Mouse (Mus musculus): Measurements from ENCODE around the gene Gast. TPM values are rescaled to one million over a fixed set of nuclear protein-coding genes. Genes with fewer than 3 reads are reported as not detected.
"Not testable (repeated sequence)": the region's sequence is repeated elsewhere in the genome, so short reads cannot be mapped to it uniquely, and the experiment has no call there.

Gast gene
- polyA plus RNA-seq, 1 experiment from 2014 or later, result not detected

DNA sequence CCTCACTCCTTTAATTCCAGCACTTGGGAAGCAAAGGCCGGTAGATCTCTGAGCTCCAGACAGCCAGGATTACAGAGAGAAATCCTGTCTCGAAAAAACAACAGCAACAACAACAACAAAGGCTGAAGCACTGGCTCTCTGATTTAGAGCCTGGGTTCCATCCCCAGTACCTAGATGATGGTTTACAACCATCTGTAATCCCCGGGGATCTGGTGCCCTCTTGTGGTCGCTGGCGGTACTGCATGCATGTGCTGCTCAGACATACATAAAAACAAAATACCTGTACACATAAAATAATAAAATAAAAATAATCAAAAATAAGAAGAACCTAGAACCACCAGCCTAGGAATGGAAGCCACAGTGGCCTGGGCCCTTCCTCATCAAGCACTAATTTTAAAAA is 33.9 kb upstream of the Gast start:
- Histone ChIP-seq H3K9me3 (ENCODE audit: control insufficient read depth, low read length) (no peaks in the 10 kb centered on the region), H3K4me1 (ENCODE audit: control insufficient read depth, insufficient read depth, low read length) (no peaks in the 10 kb centered on the region), H3K4me3 (ENCODE audit: low read length) (no peak overlapping the region), H3K4me2 (replicated peaks; ENCODE audit: low read depth, low read length) (0 out of 2 replicates have a peak overlapping the region, but pooled peaks have one; percentile 8), H3K27me3 (ENCODE audit: control insufficient read depth, insufficient read depth, low read length) (no peaks in the 10 kb centered on the region), H3K36me3 (ENCODE audit: control insufficient read depth, insufficient read depth, low read length) (no peaks in the 10 kb centered on the region), H3K27ac (ENCODE audit: low read depth, low read length) (no peak overlapping the region), H3K9ac (ENCODE audit: low read depth, low read length) (no peak overlapping the region)
- WGBS, result 11% methylated on average over 5 of the region's 5 CpGs
- no peak for ATAC-seq (ENCODE audit: low FRiP score, low TSS enrichment)

DNA sequence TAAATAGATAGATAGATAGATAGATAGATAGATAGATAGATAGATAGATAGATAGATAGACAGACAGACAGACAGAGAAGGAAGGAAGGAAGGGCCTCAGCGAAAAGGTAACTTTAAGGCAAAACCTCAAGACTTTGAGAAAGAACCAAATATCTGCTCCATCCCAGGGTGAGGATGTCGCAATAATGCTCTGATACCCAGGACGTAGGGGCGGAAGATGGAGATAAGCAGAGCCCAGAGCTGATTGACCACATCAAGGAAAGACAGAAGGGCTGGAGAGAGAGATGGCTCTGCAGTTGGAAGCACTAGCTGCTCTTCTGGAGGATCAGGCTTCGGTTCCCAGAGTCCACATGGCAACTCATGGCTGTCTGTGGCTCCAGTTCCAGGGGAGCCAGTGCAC is 32.9 kb upstream of the Gast start:
- no peak overlapping the region for H3K9ac ChIP-seq (ENCODE audit: low read depth, low read length)
- H3K36me3 ChIP-seq (ENCODE audit: control insufficient read depth, insufficient read depth, low read length), result no peaks in the 10 kb centered on the region
- H3K27ac ChIP-seq (ENCODE audit: low read depth, low read length), result no peak overlapping the region
- no peak overlapping the region for H3K4me3 ChIP-seq (ENCODE audit: low read length)
- 90% methylated on average over 5 of the region's 5 CpGs for WGBS
- H3K9me3 ChIP-seq (ENCODE audit: control insufficient read depth, low read length), result no peaks in the 10 kb centered on the region
- ATAC-seq (ENCODE audit: low FRiP score, low TSS enrichment), result no peak
- H3K27me3 ChIP-seq (ENCODE audit: control insufficient read depth, insufficient read depth, low read length), result no peaks in the 10 kb centered on the region
- H3K4me2 ChIP-seq (replicated peaks; ENCODE audit: low read depth, low read length), result no peak overlapping the region
- no peaks in the 10 kb centered on the region for H3K4me1 ChIP-seq (ENCODE audit: control insufficient read depth, insufficient read depth, low read length)

DNA sequence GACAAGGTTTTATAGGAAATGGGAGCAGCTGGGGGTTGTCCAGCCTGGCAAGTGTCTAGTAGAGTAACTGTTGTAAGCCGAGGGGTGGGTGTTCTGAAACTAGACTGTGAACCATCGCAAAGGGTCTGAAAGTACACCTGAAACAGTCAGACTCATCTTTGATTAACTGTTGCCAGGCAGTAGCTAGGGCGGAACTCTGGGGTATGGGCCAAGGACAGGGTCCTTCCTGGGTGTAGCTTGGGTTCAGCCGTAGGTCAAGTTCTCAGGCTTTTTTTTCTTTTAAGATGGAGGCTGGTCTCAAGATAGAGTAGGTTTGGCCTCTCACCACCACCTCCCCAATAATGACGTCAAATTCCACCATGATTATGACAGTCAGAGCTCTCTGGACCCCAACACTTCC is 26.3 kb upstream of the Gast start:
- no peaks in the 10 kb centered on the region for H3K9me3 ChIP-seq (ENCODE audit: control insufficient read depth, low read length)
- H3K27me3 ChIP-seq (ENCODE audit: control insufficient read depth, insufficient read depth, low read length), result no peaks in the 10 kb centered on the region
- no peak overlapping the region for H3K4me2 ChIP-seq (replicated peaks; ENCODE audit: low read depth, low read length)
- no peaks in the 10 kb centered on the region for H3K4me1 ChIP-seq (ENCODE audit: control insufficient read depth, insufficient read depth, low read length)
- 88% methylated on average over 5 of the region's 5 CpGs for WGBS
- H3K9ac ChIP-seq (ENCODE audit: low read depth, low read length), result no peak overlapping the region
- no peak for ATAC-seq (ENCODE audit: low FRiP score, low TSS enrichment)
- H3K4me3 ChIP-seq (ENCODE audit: low read length), result no peak overlapping the region
- H3K27ac ChIP-seq (ENCODE audit: low read depth, low read length), result no peak overlapping the region
- no peaks in the 10 kb centered on the region for H3K36me3 ChIP-seq (ENCODE audit: control insufficient read depth, insufficient read depth, low read length)

GRCm38 (mm10) chr11:100308672-100309071 is 25.5 kb upstream of the Gast start:
- H3K4me2 ChIP-seq (replicated peaks; ENCODE audit: low read depth, low read length); H3K4me3 ChIP-seq (ENCODE audit: low read length); ATAC-seq (ENCODE audit: low FRiP score, low TSS enrichment); H3K27ac ChIP-seq (ENCODE audit: low read depth, low read length); H3K9ac ChIP-seq (ENCODE audit: low read depth, low read length); H3K27me3 ChIP-seq (ENCODE audit: control insufficient read depth, insufficient read depth, low read length); H3K9me3 ChIP-seq (ENCODE audit: control insufficient read depth, low read length); H3K36me3 ChIP-seq (ENCODE audit: control insufficient read depth, insufficient read depth, low read length); H3K4me1 ChIP-seq (ENCODE audit: control insufficient read depth, insufficient read depth, low read length): not testable (repeated sequence)
- 89% methylated on average over 6 of the region's 6 CpGs for WGBS

DNA sequence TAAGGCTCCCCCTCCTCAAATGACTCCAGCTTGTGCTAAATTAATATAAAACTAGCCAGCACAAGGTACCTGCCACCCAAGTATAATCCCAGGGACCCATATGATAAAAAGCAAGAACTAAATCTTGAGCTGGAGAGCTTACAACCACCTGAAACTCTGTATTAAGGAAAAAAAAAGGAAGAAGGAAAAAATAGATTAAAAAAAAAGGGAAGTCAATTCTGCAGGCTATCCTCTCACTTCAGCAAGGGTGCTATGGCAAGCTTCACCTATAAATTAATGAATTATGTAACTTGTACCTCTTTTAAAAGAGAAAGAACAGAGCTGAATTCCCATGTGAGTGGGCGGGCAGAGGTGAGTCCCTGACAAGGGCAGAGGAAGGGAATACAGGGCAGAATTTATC is 22.6 kb upstream of the Gast start:
- H3K27ac ChIP-seq (ENCODE audit: low read depth, low read length), result no peak overlapping the region
- H3K36me3 ChIP-seq (ENCODE audit: control insufficient read depth, insufficient read depth, low read length), result no peaks in the 10 kb centered on the region
- H3K4me3 ChIP-seq (ENCODE audit: low read length), result no peak overlapping the region
- no peak overlapping the region for H3K9ac ChIP-seq (ENCODE audit: low read depth, low read length)
- ATAC-seq (ENCODE audit: low FRiP score, low TSS enrichment), result no peak
- no peaks in the 10 kb centered on the region for H3K27me3 ChIP-seq (ENCODE audit: control insufficient read depth, insufficient read depth, low read length)
- H3K4me1 ChIP-seq (ENCODE audit: control insufficient read depth, insufficient read depth, low read length), result no peaks in the 10 kb centered on the region
- H3K9me3 ChIP-seq (ENCODE audit: control insufficient read depth, low read length), result no peaks in the 10 kb centered on the region
- 80% methylated on average over 1 of the region's 1 CpGs for WGBS
- no peak overlapping the region for H3K4me2 ChIP-seq (replicated peaks; ENCODE audit: low read depth, low read length)

DNA sequence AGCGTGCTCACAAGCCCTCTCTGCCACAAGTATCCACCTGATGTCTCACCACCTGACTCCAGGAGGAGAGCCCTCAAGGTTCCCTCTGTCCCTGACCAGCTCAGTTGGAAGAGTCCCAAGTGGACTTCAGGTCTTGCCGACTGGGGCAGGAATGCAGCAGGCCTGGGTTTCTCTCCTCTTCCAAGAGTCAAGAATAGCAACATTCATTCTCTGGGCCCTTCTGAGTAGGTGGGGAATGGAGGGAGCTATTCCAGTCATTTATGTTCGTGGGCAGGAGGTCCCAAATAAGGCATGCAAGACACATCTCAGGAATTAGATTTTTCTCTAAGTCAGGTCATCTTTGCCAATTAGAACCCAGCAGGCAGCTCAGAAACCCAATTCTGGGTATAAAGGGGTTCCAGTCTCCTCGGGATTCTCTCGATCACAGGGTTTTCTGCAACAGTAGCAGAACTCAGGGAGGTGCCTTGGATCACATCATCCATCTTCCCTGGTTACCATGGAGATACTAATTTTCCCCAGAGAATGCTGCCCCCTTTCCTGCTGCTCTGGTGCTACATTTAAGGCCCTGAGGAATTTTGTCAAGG is 22.0 kb upstream of the Gast start:
- H3K4me3 ChIP-seq (ENCODE audit: low read length), result no peak overlapping the region
- no peak overlapping the region for H3K4me2 ChIP-seq (replicated peaks; ENCODE audit: low read depth, low read length)
- H3K9ac ChIP-seq (ENCODE audit: low read depth, low read length), result no peak overlapping the region
- H3K4me1 ChIP-seq (ENCODE audit: control insufficient read depth, insufficient read depth, low read length), result no peaks in the 10 kb centered on the region
- H3K27me3 ChIP-seq (ENCODE audit: control insufficient read depth, insufficient read depth, low read length), result no peaks in the 10 kb centered on the region
- no peak overlapping the region for H3K27ac ChIP-seq (ENCODE audit: low read depth, low read length)
- 43% methylated on average over 5 of the region's 5 CpGs for WGBS
- H3K36me3 ChIP-seq (ENCODE audit: control insufficient read depth, insufficient read depth, low read length), result no peaks in the 10 kb centered on the region
- H3K9me3 ChIP-seq (ENCODE audit: control insufficient read depth, low read length), result no peaks in the 10 kb centered on the region
- no peak for ATAC-seq (ENCODE audit: low FRiP score, low TSS enrichment)

- no peaks in the 10 kb centered on the region for H3K27me3 ChIP-seq (ENCODE audit: control insufficient read depth, insufficient read depth, low read length)
- H3K4me3 ChIP-seq (ENCODE audit: low read length), result no peak overlapping the region
- no peaks in the 10 kb centered on the region for H3K36me3 ChIP-seq (ENCODE audit: control insufficient read depth, insufficient read depth, low read length)
- H3K9ac ChIP-seq (ENCODE audit: low read depth, low read length), result no peak overlapping the region
- no peaks in the 10 kb centered on the region for H3K4me1 ChIP-seq (ENCODE audit: control insufficient read depth, insufficient read depth, low read length)
- H3K4me2 ChIP-seq (replicated peaks; ENCODE audit: low read depth, low read length), result no peak overlapping the region
- no peak for ATAC-seq (ENCODE audit: low FRiP score, low TSS enrichment)
- H3K9me3 ChIP-seq (ENCODE audit: control insufficient read depth, low read length), result no peaks in the 10 kb centered on the region
- WGBS, result 92% methylated on average over 6 of the region's 6 CpGs
- H3K27ac ChIP-seq (ENCODE audit: low read depth, low read length), result no peak overlapping the region
These were observed 20.8 kb upstream of the Gast start for GRCm38 (mm10) chr11:100313424-100313823.

- Histone ChIP-seq H3K36me3 (ENCODE audit: control insufficient read depth, insufficient read depth, low read length) (no peaks in the 10 kb centered on the region), H3K27ac (ENCODE audit: low read depth, low read length) (no peak overlapping the region), H3K9ac (ENCODE audit: low read depth, low read length) (no peak overlapping the region), H3K27me3 (ENCODE audit: control insufficient read depth, insufficient read depth, low read length) (no peaks in the 10 kb centered on the region), H3K4me1 (ENCODE audit: control insufficient read depth, insufficient read depth, low read length) (no peaks in the 10 kb centered on the region), H3K4me2 (replicated peaks; ENCODE audit: low read depth, low read length) (no peak overlapping the region), H3K4me3 (ENCODE audit: low read length) (no peak overlapping the region), H3K9me3 (ENCODE audit: control insufficient read depth, low read length) (no peaks in the 10 kb centered on the region)
- WGBS, result 96% methylated on average over 5 of the region's 5 CpGs
- ATAC-seq (ENCODE audit: low FRiP score, low TSS enrichment), result no peak
These were observed 18.8 kb upstream of the Gast start for GRCm38 (mm10) chr11:100315439-100315838.

- 64% methylated on average over 6 of the region's 6 CpGs for WGBS
- Histone ChIP-seq H3K27ac (ENCODE audit: low read depth, low read length) (no peak overlapping the region), H3K4me3 (ENCODE audit: low read length) (no peak overlapping the region), H3K9me3 (ENCODE audit: control insufficient read depth, low read length) (no peaks in the 10 kb centered on the region), H3K4me1 (ENCODE audit: control insufficient read depth, insufficient read depth, low read length) (no peaks in the 10 kb centered on the region; the same call in 1 of the 2 replicates), H3K9ac (ENCODE audit: low read depth, low read length) (no peak overlapping the region), H3K36me3 (ENCODE audit: control insufficient read depth, insufficient read depth, low read length) (peaks cover 18% of the 10 kb centered on the region), H3K27me3 (ENCODE audit: control insufficient read depth, insufficient read depth, low read length) (no peaks in the 10 kb centered on the region), H3K4me2 (replicated peaks; ENCODE audit: low read depth, low read length) (no peak overlapping the region)
- ATAC-seq (ENCODE audit: low FRiP score, low TSS enrichment), result no peak
These were observed 16.3 kb upstream of the Gast start for GRCm38 (mm10) chr11:100317826-100318380.

Measured in kidney, embryonic 14.5 days (tissue).